Mouse (Mus musculus) lung, adult 2 months (tissue): ENCODE measurements around the gene Efnb3.

Experiments
- CTCF ChIP-seq: fragments of 200-500 bp; IDR thresholded peaks from 2 replicates; pipeline ENCODE4 v1.5.1; 2011; ENCODE audit warnings: mild to moderate bottlenecking, low read length, control low read depth; ENCODE audit not compliant: insufficient read depth
- POLR2A ChIP-seq: fragments of 200-500 bp; IDR thresholded peaks from 2 replicates; pipeline ENCODE4 v1.6.1; 2011; ENCODE audit warnings: low read depth, mild to moderate bottlenecking, control low read depth, low read length, borderline replicate concordance; ENCODE audit errors: extremely low read depth

DNA sequence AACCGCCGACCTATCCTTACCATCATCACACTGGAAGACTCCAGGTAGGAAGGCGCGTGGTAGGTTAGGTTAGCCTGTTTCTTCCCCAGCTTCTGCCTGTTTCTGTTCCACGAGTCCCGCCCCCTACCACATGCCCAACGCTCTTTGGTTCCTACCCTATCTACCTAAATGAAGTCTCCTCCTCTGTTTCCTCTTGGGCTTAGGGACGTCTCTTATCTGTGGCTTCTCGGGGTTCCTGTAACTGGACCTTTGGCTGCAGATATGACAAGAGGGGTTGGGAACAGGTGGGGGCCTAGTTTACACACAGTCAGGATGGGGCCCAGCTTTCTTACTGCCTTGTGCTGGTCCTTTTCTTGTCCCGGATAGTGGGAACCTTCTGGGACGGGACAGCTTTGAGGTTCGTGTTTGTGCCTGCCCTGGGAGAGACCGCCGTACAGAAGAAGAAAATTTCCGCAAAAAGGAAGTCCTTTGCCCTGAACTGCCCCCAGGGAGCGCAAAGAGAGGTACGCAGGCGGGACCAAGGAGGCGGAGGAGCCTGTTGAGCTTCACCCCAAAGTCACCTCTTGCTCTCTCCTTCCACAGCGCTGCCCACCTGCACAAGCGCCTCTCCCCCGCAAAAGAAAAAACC, 29.3 kb upstream of the Efnb3 start:
- no peak for TF ChIP-seq CTCF
- no peak for TF ChIP-seq POLR2A
